Mouse (Mus musculus) myocyte (in vitro differentiated cells): ENCODE data around the gene Gm5431.
"Not testable (repeated sequence)": the region's sequence is repeated elsewhere in the genome, so short reads cannot be mapped to it uniquely, and the experiment has no call there.

Experiments used
- POLR2AphosphoS2 ChIP-seq: IDR thresholded peaks from one replicate; pipeline ENCODE4 v1.6.1; 2011; ENCODE audit warnings: low read depth, control low read depth; ENCODE audit not compliant: insufficient read length
- USF1 ChIP-seq: IDR thresholded peaks from one replicate; pipeline ENCODE4 v1.6.1; 2011; ENCODE audit warnings: low read depth, mild to moderate bottlenecking, control low read depth, moderate library complexity

- not testable (repeated sequence) for TF ChIP-seq POLR2AphosphoS2, USF1
Measured at GRCm38 (mm10) chr11:48939286-48939685, 37.3 kb upstream of the Gm5431 start.
